In genomic region chr5:125407020-125407830, GRCm38 (mm10) we compare ENCODE assay signal across 8 mouse cellular contexts. TPM values are rescaled to one million over a fixed set of nuclear protein-coding genes. Genes with fewer than 3 reads are reported as not detected.
A peak's percentile ranks its signal among the peaks of the same experiment; 100 is the strongest.
DNase-seq lines count a peak whose midpoint lies in the region; ATAC-seq and TF ChIP-seq lines count a peak whose summit lies in the region.

No protein-coding gene starts in this region.

- intact Hi-C loops in left cerebral cortex, adult 2 months (cut with DNase I): no loop called here
- intact Hi-C loops in left cerebral cortex, postnatal 25 days (cut with DNase I): no loop called here

- ATAC-seq in granulocyte monocyte progenitor cell, adult 5-6 weeks (replicated peaks; ENCODE audit: poor library complexity, severe bottlenecking): no peak

- no peaks in the 10 kb centered on the region for H3K36me3 ChIP-seq in embryonic facial prominence, embryonic 10.5 days (replicated peaks)

- DNase-seq in left cerebral cortex, adult 2 months (ENCODE audit: extremely low spot score in 1 of 2, low spot score in 2 of 2): no peak
- DNase-seq in left cerebral cortex, postnatal 25 days (ENCODE audit: low spot score in 2 of 2): no peak
- no peak for DNase-seq in embryonic facial prominence, embryonic 10.5 days (ENCODE audit: low spot score)
- DNase-seq in induced T-regulatory cell, adult 2 months (ENCODE audit: low read depth): peak; percentile 40
- peak; percentile 39 for DNase-seq in naive thymus-derived CD4-positive, alpha-beta T cell, adult 2 months (ENCODE audit: low read depth)
- DNase-seq in layer of hippocampus, adult 9-11 months: no peak
- no peak for DNase-seq in cerebellum, postnatal 36 days

- peaks cover 8% of the 10 kb centered on the region; the same call in 1 of the 2 replicates for H3K27me3 ChIP-seq in embryonic facial prominence, embryonic 10.5 days (replicated peaks; ENCODE audit: low read depth, poor library complexity, severe bottlenecking)

- no peak for TF ChIP-seq CTCF in left cerebral cortex, adult 2 months (IDR thresholded peaks at IDR 0.05)

- H3K9me3 ChIP-seq in embryonic facial prominence, embryonic 10.5 days: no peaks in the 10 kb centered on the region

- peak overlapping the region; percentile 58 for H3K4me3 ChIP-seq in left cerebral cortex, adult 2 months
- H3K4me3 ChIP-seq in embryonic facial prominence, embryonic 10.5 days: peak overlapping the region; percentile 76

- peak overlapping the region; percentile 99 for H3K27ac ChIP-seq in left cerebral cortex, adult 2 months
- peak overlapping the region; percentile 83 for H3K27ac ChIP-seq in embryonic facial prominence, embryonic 10.5 days (replicated peaks)

- 59% methylated on average over 13 of the region's 13 CpGs for WGBS in embryonic facial prominence, embryonic 10.5 days

- peaks cover 43% of the 10 kb centered on the region for H3K4me1 ChIP-seq in embryonic facial prominence, embryonic 10.5 days

RNA-seq across cellular contexts. Expression of gene Ubc, which starts 17.2 kb away (rescaled TPM):
- total RNA-seq in left cerebral cortex, adult 2 months (2021): 100 to 1,000 TPM; 846 to 851 TPM
- 100 to 1,000 TPM; 810 to 811 TPM for total RNA-seq in left cerebral cortex, postnatal 25 days (2021)
- 957 and 988 TPM in 2 replicates for polyA plus RNA-seq in embryonic facial prominence, embryonic 10.5 days (2016; fragmentation: Nextera tagmentation; extraction: Ambion mirVana)
- total RNA-seq in granulocyte monocyte progenitor cell, adult 5-6 weeks (2014; fragmentation: Nextera tagmentation): 126 and 139 TPM in 2 replicates
- 236 and 280 TPM in 2 replicates for total RNA-seq in granulocyte monocyte progenitor cell, adult 5-6 weeks (2017)

RNA-seq across cellular contexts. Expression of gene Gm10382, which starts 18.1 kb away (rescaled TPM):
- total RNA-seq in left cerebral cortex, adult 2 months (2021): under 1 TPM; 0.28 to 0.48 TPM
- under 1 TPM in 1 of 2 experiments, not detected in 1; 0.46 TPM for total RNA-seq in left cerebral cortex, postnatal 25 days (2021)
- polyA plus RNA-seq in embryonic facial prominence, embryonic 10.5 days (2016; fragmentation: Nextera tagmentation; extraction: Ambion mirVana): 0.53 and 0.60 TPM in 2 replicates
- 0.96 TPM in 1 of 2 replicates, not detected in the other for total RNA-seq in granulocyte monocyte progenitor cell, adult 5-6 weeks (2014; fragmentation: Nextera tagmentation)
- total RNA-seq in granulocyte monocyte progenitor cell, adult 5-6 weeks (2017): 0.26 TPM in 1 of 2 replicates, not detected in the other

RNA-seq across cellular contexts. Expression of gene Dhx37, which starts 26.7 kb away (rescaled TPM):
- 10 to 100 TPM; 12.2 to 12.7 TPM for total RNA-seq in left cerebral cortex, adult 2 months (2021)
- total RNA-seq in left cerebral cortex, postnatal 25 days (2021): 10 to 100 TPM; 11.4 to 15.2 TPM
- 24.1 and 24.2 TPM in 2 replicates for polyA plus RNA-seq in embryonic facial prominence, embryonic 10.5 days (2016; fragmentation: Nextera tagmentation; extraction: Ambion mirVana)
- 16.8 and 25.8 TPM in 2 replicates for total RNA-seq in granulocyte monocyte progenitor cell, adult 5-6 weeks (2014; fragmentation: Nextera tagmentation)
- total RNA-seq in granulocyte monocyte progenitor cell, adult 5-6 weeks (2017): 53.0 and 56.7 TPM in 2 replicates

RNA-seq across cellular contexts. Expression of gene Bri3bp, which starts 34.1 kb away (rescaled TPM):
- total RNA-seq in left cerebral cortex, adult 2 months (2021): 10 to 100 TPM; 95.2 to 95.6 TPM
- 10 to 100 TPM; 92.5 to 95.3 TPM for total RNA-seq in left cerebral cortex, postnatal 25 days (2021)
- polyA plus RNA-seq in embryonic facial prominence, embryonic 10.5 days (2016; fragmentation: Nextera tagmentation; extraction: Ambion mirVana): 50.9 and 52.2 TPM in 2 replicates
- 43.5 and 68.5 TPM in 2 replicates for total RNA-seq in granulocyte monocyte progenitor cell, adult 5-6 weeks (2014; fragmentation: Nextera tagmentation)
- 24.4 and 25.4 TPM in 2 replicates for total RNA-seq in granulocyte monocyte progenitor cell, adult 5-6 weeks (2017)

Comparison
In these comparisons a context has a peak if more than half of its experiments do, and no peak if none do; other contexts are left out.
1. DNase-seq: peak in induced T-regulatory cell, adult 2 months (single experiment) and naive thymus-derived CD4-positive, alpha-beta T cell, adult 2 months (single experiment); none in left cerebral cortex, adult 2 months (0 of 2), left cerebral cortex, postnatal 25 days (0 of 2), embryonic facial prominence, embryonic 10.5 days (single experiment), layer of hippocampus, adult 9-11 months (single experiment) and cerebellum, postnatal 36 days (0 of 2).